Mouse (Mus musculus): Measurements from ENCODE around the gene Sema3d. TPM values are rescaled to one million over a fixed set of nuclear protein-coding genes. Genes with fewer than 3 reads are reported as not detected.

Gene Sema3d
- polyA plus RNA-seq, 1 experiment from 2014 or later: 10.0 TPM

GRCm38 (mm10) chr5:12564602-12565220 is 181.5 kb downstream of the Sema3d start:
- Histone ChIP-seq H3K36me3 (ENCODE audit: control insufficient read depth, insufficient read depth, low read length) (no peaks in the 10 kb centered on the region), H3K27ac (ENCODE audit: low read depth, low read length) (no peak overlapping the region), H3K27me3 (ENCODE audit: control insufficient read depth, insufficient read depth, low read length) (no peaks in the 10 kb centered on the region), H3K9ac (ENCODE audit: low read length) (no peak overlapping the region), H3K4me3 (ENCODE audit: low read depth, low read length) (no peak overlapping the region), H3K4me1 (ENCODE audit: control insufficient read depth, insufficient read depth, low read length) (no peaks in the 10 kb centered on the region), H3K9me3 (ENCODE audit: control insufficient read depth, low read length) (no peaks in the 10 kb centered on the region), H3K4me2 (ENCODE audit: low read depth) (no peak overlapping the region)
- DNase-seq (ENCODE audit: low spot score) (no peak), ATAC-seq (ENCODE audit: insufficient read depth, low FRiP score, low TSS enrichment) (0 out of 2 replicates have a peak, but pooled peaks have one; percentile 54)
- WGBS: 58% methylated on average over 2 of the region's 2 CpGs

- no peaks in the 10 kb centered on the region for H3K9me3 ChIP-seq (ENCODE audit: control insufficient read depth, low read length)
- no peak overlapping the region for H3K4me2 ChIP-seq (ENCODE audit: low read depth)
- no peaks in the 10 kb centered on the region for H3K27me3 ChIP-seq (ENCODE audit: control insufficient read depth, insufficient read depth, low read length)
- no peak for ATAC-seq (ENCODE audit: insufficient read depth, low FRiP score, low TSS enrichment)
- no peak overlapping the region for H3K9ac ChIP-seq (ENCODE audit: low read length)
- no peak overlapping the region for H3K27ac ChIP-seq (ENCODE audit: low read depth, low read length)
- no peaks in the 10 kb centered on the region for H3K36me3 ChIP-seq (ENCODE audit: control insufficient read depth, insufficient read depth, low read length)
- WGBS: 92% methylated on average over 1 of the region's 1 CpGs
- DNase-seq (ENCODE audit: low spot score): no peak
- H3K4me1 ChIP-seq (ENCODE audit: control insufficient read depth, insufficient read depth, low read length): no peaks in the 10 kb centered on the region
- no peak overlapping the region for H3K4me3 ChIP-seq (ENCODE audit: low read depth, low read length)
Measured at GRCm38 (mm10) chr5:12566568-12566967, 183.4 kb downstream of the Sema3d start.

DNA sequence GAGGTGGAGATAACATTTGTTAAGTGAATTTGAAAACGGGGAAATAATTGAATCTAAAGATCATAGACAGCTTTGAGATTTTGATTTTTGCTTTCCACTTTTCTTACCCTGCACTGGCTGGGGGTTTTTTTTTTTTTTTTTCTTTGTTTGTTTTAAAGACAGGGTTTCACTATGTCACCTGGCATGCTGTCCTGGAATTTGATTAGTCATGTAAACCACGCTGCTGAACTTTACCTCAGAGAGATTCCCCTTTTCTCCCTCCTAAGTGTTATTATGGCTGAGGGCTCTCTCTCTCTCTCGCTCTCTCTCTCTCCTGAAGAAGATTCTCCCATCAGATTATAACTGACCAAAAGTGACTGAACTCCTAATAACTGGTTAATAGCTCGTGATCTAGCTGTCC is 191.4 kb downstream of the Sema3d start:
- WGBS: 78% methylated on average over 4 of the region's 4 CpGs
- H3K9ac ChIP-seq (ENCODE audit: low read length): no peak overlapping the region
- no peak for DNase-seq (ENCODE audit: low spot score)
- H3K36me3 ChIP-seq (ENCODE audit: control insufficient read depth, insufficient read depth, low read length): no peaks in the 10 kb centered on the region
- no peak overlapping the region for H3K27ac ChIP-seq (ENCODE audit: low read depth, low read length)
- H3K27me3 ChIP-seq (ENCODE audit: control insufficient read depth, insufficient read depth, low read length): no peaks in the 10 kb centered on the region
- H3K4me2 ChIP-seq (ENCODE audit: low read depth): no peak overlapping the region
- no peak for ATAC-seq (ENCODE audit: insufficient read depth, low FRiP score, low TSS enrichment)
- H3K4me1 ChIP-seq (ENCODE audit: control insufficient read depth, insufficient read depth, low read length): no peaks in the 10 kb centered on the region
- no peaks in the 10 kb centered on the region for H3K9me3 ChIP-seq (ENCODE audit: control insufficient read depth, low read length)
- no peak overlapping the region for H3K4me3 ChIP-seq (ENCODE audit: low read depth, low read length)

DNA sequence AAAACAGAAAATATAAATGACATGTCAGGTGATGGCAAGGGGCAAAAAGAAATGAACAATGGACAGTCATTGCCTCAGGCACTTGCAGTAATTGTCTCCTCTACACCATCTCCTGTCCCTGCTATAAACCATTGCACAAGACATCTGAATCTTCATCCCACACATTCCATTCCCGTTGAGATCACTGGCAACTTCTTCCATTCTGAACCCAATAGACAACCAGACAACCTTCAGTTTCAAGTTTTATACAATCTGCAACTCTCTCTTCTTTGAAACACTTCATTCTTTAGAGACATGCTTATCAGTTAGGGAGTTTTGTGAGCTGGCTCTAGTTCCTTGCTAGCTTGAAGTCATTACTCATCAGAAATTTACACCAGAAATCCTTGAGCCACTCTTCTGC is 192.1 kb downstream of the Sema3d start:
- Histone ChIP-seq H3K4me2 (ENCODE audit: low read depth) (no peak overlapping the region), H3K27ac (ENCODE audit: low read depth, low read length) (no peak overlapping the region), H3K9me3 (ENCODE audit: control insufficient read depth, low read length) (no peaks in the 10 kb centered on the region), H3K9ac (ENCODE audit: low read length) (no peak overlapping the region), H3K27me3 (ENCODE audit: control insufficient read depth, insufficient read depth, low read length) (no peaks in the 10 kb centered on the region), H3K4me1 (ENCODE audit: control insufficient read depth, insufficient read depth, low read length) (no peaks in the 10 kb centered on the region), H3K36me3 (ENCODE audit: control insufficient read depth, insufficient read depth, low read length) (no peaks in the 10 kb centered on the region), H3K4me3 (ENCODE audit: low read depth, low read length) (no peak overlapping the region)
- 52% methylated on average over 1 of the region's 1 CpGs for WGBS
- ATAC-seq (ENCODE audit: insufficient read depth, low FRiP score, low TSS enrichment) (no peak), DNase-seq (ENCODE audit: low spot score) (no peak)

- no peak overlapping the region for H3K4me2 ChIP-seq (ENCODE audit: low read depth)
- H3K27me3 ChIP-seq (ENCODE audit: control insufficient read depth, insufficient read depth, low read length): no peaks in the 10 kb centered on the region
- no peaks in the 10 kb centered on the region for H3K4me1 ChIP-seq (ENCODE audit: control insufficient read depth, insufficient read depth, low read length)
- H3K9me3 ChIP-seq (ENCODE audit: control insufficient read depth, low read length): no peaks in the 10 kb centered on the region
- peak; percentile 24 for DNase-seq (ENCODE audit: low spot score)
- H3K36me3 ChIP-seq (ENCODE audit: control insufficient read depth, insufficient read depth, low read length): no peaks in the 10 kb centered on the region
- H3K27ac ChIP-seq (ENCODE audit: low read depth, low read length): no peak overlapping the region
- WGBS: 35% methylated on average over 4 of the region's 4 CpGs
- H3K9ac ChIP-seq (ENCODE audit: low read length): no peak overlapping the region
- no peak overlapping the region for H3K4me3 ChIP-seq (ENCODE audit: low read depth, low read length)
- no peak for ATAC-seq (ENCODE audit: insufficient read depth, low FRiP score, low TSS enrichment)
Measured at GRCm38 (mm10) chr5:12579752-12580151, 196.6 kb downstream of the Sema3d start.

GRCm38 (mm10) chr5:12582540-12582939 is 199.4 kb downstream of the Sema3d start:
- ATAC-seq (ENCODE audit: insufficient read depth, low FRiP score, low TSS enrichment): no peak
- no peak overlapping the region for H3K27ac ChIP-seq (ENCODE audit: low read depth, low read length)
- H3K36me3 ChIP-seq (ENCODE audit: control insufficient read depth, insufficient read depth, low read length): no peaks in the 10 kb centered on the region

GRCm38 (mm10) chr5:12583293-12583834 is 200.2 kb downstream of the Sema3d start:
- Histone ChIP-seq H3K9ac (ENCODE audit: low read length) (no peak overlapping the region), H3K36me3 (ENCODE audit: control insufficient read depth, insufficient read depth, low read length) (no peaks in the 10 kb centered on the region), H3K27ac (ENCODE audit: low read depth, low read length) (no peak overlapping the region), H3K9me3 (ENCODE audit: control insufficient read depth, low read length) (no peaks in the 10 kb centered on the region), H3K27me3 (ENCODE audit: control insufficient read depth, insufficient read depth, low read length) (no peaks in the 10 kb centered on the region), H3K4me2 (ENCODE audit: low read depth) (no peak overlapping the region), H3K4me1 (ENCODE audit: control insufficient read depth, insufficient read depth, low read length) (no peaks in the 10 kb centered on the region), H3K4me3 (ENCODE audit: low read depth, low read length) (no peak overlapping the region)
- WGBS: 61% methylated on average over 3 of the region's 3 CpGs
- no peak for DNase-seq (ENCODE audit: low spot score)
- no peak for ATAC-seq (ENCODE audit: insufficient read depth, low FRiP score, low TSS enrichment)

More at GRCm38 (mm10) chr5:12582540-12582939, 199.4 kb downstream of the Sema3d start:
- H3K9ac ChIP-seq (ENCODE audit: low read length): no peak overlapping the region
- H3K9me3 ChIP-seq (ENCODE audit: control insufficient read depth, low read length): no peaks in the 10 kb centered on the region
- no peaks in the 10 kb centered on the region for H3K27me3 ChIP-seq (ENCODE audit: control insufficient read depth, insufficient read depth, low read length)
- H3K4me3 ChIP-seq (ENCODE audit: low read depth, low read length): no peak overlapping the region
- H3K4me1 ChIP-seq (ENCODE audit: control insufficient read depth, insufficient read depth, low read length): no peaks in the 10 kb centered on the region
- no peak overlapping the region for H3K4me2 ChIP-seq (ENCODE audit: low read depth)
- 92% methylated on average over 1 of the region's 1 CpGs for WGBS
- DNase-seq (ENCODE audit: low spot score): no peak

GRCm38 (mm10) chr5:12584886-12585285 is 201.7 kb downstream of the Sema3d start:
- Histone ChIP-seq H3K27ac (ENCODE audit: low read depth, low read length) (no peak overlapping the region), H3K9me3 (ENCODE audit: control insufficient read depth, low read length) (no peaks in the 10 kb centered on the region), H3K27me3 (ENCODE audit: control insufficient read depth, insufficient read depth, low read length) (no peaks in the 10 kb centered on the region), H3K9ac (ENCODE audit: low read length) (no peak overlapping the region), H3K4me1 (ENCODE audit: control insufficient read depth, insufficient read depth, low read length) (no peaks in the 10 kb centered on the region), H3K36me3 (ENCODE audit: control insufficient read depth, insufficient read depth, low read length) (no peaks in the 10 kb centered on the region), H3K4me3 (ENCODE audit: low read depth, low read length) (no peak overlapping the region), H3K4me2 (ENCODE audit: low read depth) (no peak overlapping the region)
- whole genome bisulfite sequencing: 58% methylated on average over 9 of the region's 9 CpGs
- no peak for ATAC-seq (ENCODE audit: insufficient read depth, low FRiP score, low TSS enrichment)
- peak; percentile 24 for DNase-seq (ENCODE audit: low spot score)

DNA sequence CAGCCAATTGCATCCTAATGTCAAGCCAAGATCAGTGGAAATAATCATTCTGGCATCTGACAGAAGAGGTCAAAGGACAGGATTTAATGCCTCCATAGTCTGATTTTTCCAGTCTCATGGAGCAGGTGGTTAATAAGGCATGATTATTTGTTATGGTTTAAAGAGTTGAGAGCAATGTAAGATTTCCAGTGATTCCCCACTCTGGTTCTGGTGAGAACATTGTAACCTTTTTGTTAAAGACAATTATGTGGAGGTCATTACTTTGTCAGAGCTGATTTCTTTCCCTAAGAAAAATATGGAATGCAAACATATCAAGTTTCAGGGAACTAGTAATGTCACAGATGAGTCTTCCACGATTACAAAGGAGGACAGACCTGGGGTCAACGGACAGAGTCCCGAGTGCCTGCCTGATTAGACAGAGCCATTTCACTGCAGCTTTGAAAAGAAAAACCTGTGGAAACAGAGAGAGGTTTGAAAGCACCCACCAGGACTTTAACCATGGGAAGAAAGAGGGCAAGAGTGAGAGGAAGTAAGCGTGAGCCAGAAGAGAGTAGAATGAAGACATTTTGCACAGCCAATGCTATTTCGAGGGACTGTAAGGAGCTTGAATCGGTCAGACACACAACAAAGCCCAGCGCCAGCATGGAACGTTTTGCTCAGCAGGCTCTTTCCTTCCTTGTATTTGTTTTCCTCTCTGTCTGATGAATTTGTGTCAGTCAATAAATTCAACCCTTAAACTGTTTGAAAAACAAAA is 251.2 kb downstream of the Sema3d start:
- DNase-seq (ENCODE audit: low spot score) (no peak), ATAC-seq (ENCODE audit: insufficient read depth, low FRiP score, low TSS enrichment) (no peak)
- H3K27me3 ChIP-seq (ENCODE audit: control insufficient read depth, insufficient read depth, low read length): no peaks in the 10 kb centered on the region
- 18% methylated on average over 8 of the region's 8 CpGs for whole genome bisulfite sequencing
- no peak overlapping the region for H3K27ac ChIP-seq (ENCODE audit: low read depth, low read length)
- H3K9ac ChIP-seq (ENCODE audit: low read length): no peak overlapping the region
- H3K9me3 ChIP-seq (ENCODE audit: control insufficient read depth, low read length): no peaks in the 10 kb centered on the region
- H3K4me3 ChIP-seq (ENCODE audit: low read depth, low read length): no peak overlapping the region
- H3K36me3 ChIP-seq (ENCODE audit: control insufficient read depth, insufficient read depth, low read length): no peaks in the 10 kb centered on the region
- no peak overlapping the region for H3K4me2 ChIP-seq (ENCODE audit: low read depth)
- peaks cover 6% of the 10 kb centered on the region; the same call in 1 of the 2 replicates for H3K4me1 ChIP-seq (ENCODE audit: control insufficient read depth, insufficient read depth, low read length)
